Mouse (Mus musculus) bone marrow, adult 2 months (tissue): ENCODE data around the gene Myof. TPM values are rescaled to one million over a fixed set of nuclear protein-coding genes. Genes with fewer than 3 reads are reported as not detected.

ENCODE experiments used
- H3K27ac ChIP-seq: fragments of 200-500 bp; 2 replicates; pipeline ENCODE4 v1.5.1; 2012; ENCODE audit warnings: low read depth, mild to moderate bottlenecking, control low read depth, inconsistent platforms, low read length; ENCODE audit not compliant: control insufficient read depth, poor library complexity, insufficient read depth
- H3K4me1 ChIP-seq: fragments of 200-500 bp; 2 replicates; pipeline ENCODE4 v1.6.1; 2011; ENCODE audit warnings: low read length; ENCODE audit not compliant: control insufficient read depth, insufficient read depth
- H3K4me3 ChIP-seq: fragments of 200-500 bp; replicated peaks from 2 replicates; pipeline ENCODE3; 2011; ENCODE audit warnings: mild to moderate bottlenecking, low read depth, low read length, control low read depth; ENCODE audit not compliant: control insufficient read depth
- CTCF ChIP-seq: fragments of 200-500 bp; IDR thresholded peaks from 2 replicates; pipeline ENCODE4 v1.5.1; 2011; ENCODE audit warnings: low read length, control low read depth; ENCODE audit not compliant: control insufficient read depth, insufficient read depth
- POLR2A ChIP-seq: fragments of 200-500 bp; IDR thresholded peaks from 2 replicates; pipeline ENCODE4 v1.6.1; 2011; ENCODE audit warnings: low read depth, mild to moderate bottlenecking, control low read depth, low read length, borderline replicate concordance; ENCODE audit not compliant: control insufficient read depth
- WGBS: fragments of 180-500 bp; shearing (Covaris S2); methylation state at CpG from one replicate; pipeline ENCODE4 v1.1.7; 2018; 5-methylcytosine and 5-hydroxymethylcytosine counted together
- polyA plus RNA-seq: library from polyadenylated mRNA; stranded (reverse); fragments of >200 nt; gene quantifications from 2 replicates; pipeline ENCODE4 v1.2.4, GENCODE M21; 2011; ENCODE audit warnings: low replicate concordance; ENCODE audit not compliant: missing spikeins, insufficient read depth, insufficient read length

Gene Myof
- polyA plus RNA-seq, 1 experiment: 12.4 TPM

- Histone ChIP-seq H3K27ac (no peak overlapping the region), H3K4me1 (no peaks in the 10 kb centered on the region; the same call in 1 of the 2 replicates), H3K4me3 (no peak overlapping the region)
- TF ChIP-seq POLR2A (no peak), CTCF (no peak)
- 73% methylated on average over 6 of the region's 6 CpGs for WGBS
Measured at GRCm38 (mm10) chr19:37959076-37959475, 84.3 kb downstream of the Myof start.

- Histone ChIP-seq H3K27ac (no peak overlapping the region), H3K4me1 (no peaks in the 10 kb centered on the region; the same call in 1 of the 2 replicates), H3K4me3 (no peak overlapping the region)
- 22% methylated on average over 7 of the region's 7 CpGs for WGBS
- no peak for TF ChIP-seq CTCF
Measured at GRCm38 (mm10) chr19:37957256-37957655, 86.1 kb downstream of the Myof start.

- H3K4me3 ChIP-seq: no peak overlapping the region
- 63% methylated on average over 3 of the region's 3 CpGs for WGBS
- H3K4me1 ChIP-seq: no peaks in the 10 kb centered on the region; the same call in 1 of the 2 replicates
- no peak overlapping the region for H3K27ac ChIP-seq
- TF ChIP-seq POLR2A (no peak), CTCF (no peak)
Measured at GRCm38 (mm10) chr19:37956006-37956405, 87.4 kb downstream of the Myof start.

GRCm38 (mm10) chr19:37955425-37956001 is 87.9 kb downstream of the Myof start:
- WGBS: 33% methylated on average over 7 of the region's 7 CpGs
- no peaks in the 10 kb centered on the region for H3K4me1 ChIP-seq
- no peak overlapping the region for H3K4me3 ChIP-seq
- no peak overlapping the region for H3K27ac ChIP-seq
- TF ChIP-seq CTCF (peak; percentile 84), POLR2A (no peak)

DNA sequence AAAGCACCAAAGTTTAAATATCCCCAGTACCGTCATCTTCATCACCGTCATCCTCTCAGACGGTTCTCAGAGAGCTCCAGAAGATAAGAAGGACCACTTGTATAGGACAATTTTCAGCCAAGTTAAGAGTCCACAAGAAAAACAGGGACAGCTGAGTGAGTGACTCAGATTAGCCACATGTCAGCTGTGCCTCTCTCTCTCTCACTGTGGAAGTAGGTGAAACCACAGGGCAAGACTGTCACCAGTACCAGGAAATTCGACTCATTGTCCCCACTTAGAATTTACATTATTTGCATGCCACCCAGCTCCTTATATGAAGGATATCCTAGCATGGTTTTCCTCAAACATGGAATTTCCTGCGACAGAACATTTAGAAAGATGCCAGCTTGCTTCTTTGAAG is 88.6 kb downstream of the Myof start:
- TF ChIP-seq POLR2A (no peak), CTCF (no peak)
- WGBS: 71% methylated on average over 5 of the region's 5 CpGs

GRCm38 (mm10) chr19:37954236-37954635 is 89.1 kb downstream of the Myof start:
- WGBS: 84% methylated on average over 8 of the region's 8 CpGs

More for the DNA sequence above, 88.6 kb downstream of the Myof start:
- no peaks in the 10 kb centered on the region for H3K4me1 ChIP-seq
- H3K4me3 ChIP-seq: no peak overlapping the region
- no peak overlapping the region for H3K27ac ChIP-seq

GRCm38 (mm10) chr19:37946696-37947095 is 96.7 kb downstream of the Myof start:
- Histone ChIP-seq H3K4me1 (no peaks in the 10 kb centered on the region), H3K27ac (no peak overlapping the region), H3K4me3 (no peak overlapping the region)
- no peak for TF ChIP-seq POLR2A
- no peak for TF ChIP-seq CTCF
- WGBS: 47% methylated on average over 4 of the region's 4 CpGs

More at GRCm38 (mm10) chr19:37954236-37954635, 89.1 kb downstream of the Myof start:
- Histone ChIP-seq H3K4me3 (no peak overlapping the region), H3K27ac (no peak overlapping the region), H3K4me1 (no peaks in the 10 kb centered on the region)
- TF ChIP-seq POLR2A (no peak), CTCF (no peak)

DNA sequence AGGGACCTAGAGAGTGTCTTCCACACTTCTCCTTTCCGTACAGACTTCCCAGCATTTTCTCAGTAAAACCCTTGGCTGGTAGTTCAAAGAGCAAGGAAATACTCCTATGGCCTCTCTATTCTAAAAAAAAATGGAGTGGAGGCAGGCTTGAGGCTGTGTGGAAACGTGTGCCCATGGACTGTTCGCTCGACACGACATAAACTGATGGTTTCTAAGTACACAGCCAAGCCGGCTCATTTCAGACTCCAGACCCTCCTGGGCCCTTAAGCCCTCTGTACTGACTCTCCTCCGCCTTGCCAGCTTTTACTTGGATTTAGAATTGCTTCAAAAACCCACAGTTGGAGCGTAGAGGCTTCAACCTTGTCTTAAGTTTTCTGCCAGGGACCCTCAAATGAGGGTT is 97.3 kb downstream of the Myof start:
- Histone ChIP-seq H3K27ac (no peak overlapping the region), H3K4me3 (no peak overlapping the region), H3K4me1 (no peaks in the 10 kb centered on the region)
- WGBS: 79% methylated on average over 8 of the region's 8 CpGs
- TF ChIP-seq POLR2A: no peak

DNA sequence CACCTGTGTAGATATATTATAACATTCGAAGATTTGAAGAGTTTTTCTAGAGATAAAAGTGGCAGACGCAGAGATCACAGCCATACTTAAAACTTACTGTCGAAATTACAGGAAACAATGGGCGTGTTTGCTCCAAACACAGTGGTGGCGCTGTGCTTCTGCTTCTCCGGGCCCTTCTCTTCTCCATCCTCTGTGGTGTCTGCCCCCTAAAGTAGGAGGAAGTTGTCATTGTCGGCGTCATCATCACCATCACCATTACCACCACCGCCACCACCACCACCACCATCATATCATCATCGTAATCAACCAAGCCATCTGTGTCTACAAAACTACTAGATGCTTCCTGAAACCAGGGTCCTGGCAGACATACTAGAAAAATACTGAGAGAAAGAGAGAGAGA is 104.2 kb downstream of the Myof start:
- Histone ChIP-seq H3K4me1 (no peaks in the 10 kb centered on the region), H3K27ac (no peak overlapping the region), H3K4me3 (no peak overlapping the region)
- WGBS: 45% methylated on average over 10 of the region's 10 CpGs
- no peak for TF ChIP-seq CTCF
- TF ChIP-seq POLR2A: no peak

DNA sequence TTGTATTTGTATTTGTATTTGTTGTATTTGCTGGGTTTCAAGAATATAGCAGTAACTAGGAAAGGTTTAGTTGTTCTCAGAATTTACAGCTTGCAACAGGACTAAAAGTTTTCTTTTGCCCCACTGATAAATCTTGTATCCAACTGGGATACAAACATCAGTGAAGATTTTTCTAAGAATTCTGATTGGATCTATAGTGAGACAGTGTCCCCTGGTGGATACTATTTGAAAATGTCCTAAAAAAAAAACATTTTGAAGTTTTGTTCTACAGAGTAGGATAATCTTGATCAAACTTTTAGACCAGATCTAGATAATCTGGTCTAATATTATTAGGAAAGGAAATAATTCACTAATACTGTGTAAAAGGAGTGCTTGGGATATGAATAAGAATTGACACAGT is 106.3 kb downstream of the Myof start:
- H3K27ac ChIP-seq: no peak overlapping the region
- TF ChIP-seq CTCF: no peak
- TF ChIP-seq POLR2A: no peak
- H3K4me1 ChIP-seq: no peaks in the 10 kb centered on the region
- no peak overlapping the region for H3K4me3 ChIP-seq
